Mouse (Mus musculus): ENCODE data around the gene Marcks.

GRCm38 (mm10) chr10:37102227-37103080, 36.3 kb downstream of the Marcks start:
- TF ChIP-seq CTCF (IDR thresholded peaks at IDR 0.05; ENCODE audit: low read depth, low read length) = no peak
- no peak for TF ChIP-seq GATA2 (IDR thresholded peaks at IDR 0.05; ENCODE audit: borderline replicate concordance, low read depth, low read length)
- no peak for TF ChIP-seq TAL1 (conservative IDR thresholded peaks at IDR 0.05; ENCODE audit: low read depth, low read length)
- no peak for TF ChIP-seq GATA1 (IDR thresholded peaks at IDR 0.05; ENCODE audit: borderline replicate concordance, low read length)

Measured in G1E (cell line).